Mouse (Mus musculus): ENCODE data around the gene Rnls.

GRCm38 (mm10) chr19:33178866-33179265 lies 213.2 kb downstream of the Rnls start:
- TF ChIP-seq CTCF (IDR thresholded peaks at IDR 0.05; ENCODE audit: borderline replicate concordance, control insufficient read depth, extremely low read depth, insufficient read depth, low read length, poor library complexity) (no peak), POLR2A (IDR thresholded peaks at IDR 0.05; ENCODE audit: control insufficient read depth, extremely low read depth, insufficient read depth, low read length, poor library complexity) (no peak)
